Mouse (Mus musculus) testis, adult 2 months (tissue): ENCODE results near the gene Rgs10.

ENCODE experiments used
- CTCF ChIP-seq: fragments of 200-500 bp; IDR thresholded peaks from 2 replicates; pipeline ENCODE4 v1.5.1; 2012; ENCODE audit warnings: low read depth, mild to moderate bottlenecking, inconsistent platforms, low read length, moderate library complexity; ENCODE audit not compliant: control insufficient read depth, insufficient read depth, insufficient replicate concordance
- POLR2A ChIP-seq: fragments of 200-500 bp; IDR thresholded peaks from 2 replicates; pipeline ENCODE4 v1.6.1; 2012; ENCODE audit warnings: low read depth, mild to moderate bottlenecking, inconsistent platforms, low read length, moderate library complexity; ENCODE audit not compliant: control insufficient read depth

DNA sequence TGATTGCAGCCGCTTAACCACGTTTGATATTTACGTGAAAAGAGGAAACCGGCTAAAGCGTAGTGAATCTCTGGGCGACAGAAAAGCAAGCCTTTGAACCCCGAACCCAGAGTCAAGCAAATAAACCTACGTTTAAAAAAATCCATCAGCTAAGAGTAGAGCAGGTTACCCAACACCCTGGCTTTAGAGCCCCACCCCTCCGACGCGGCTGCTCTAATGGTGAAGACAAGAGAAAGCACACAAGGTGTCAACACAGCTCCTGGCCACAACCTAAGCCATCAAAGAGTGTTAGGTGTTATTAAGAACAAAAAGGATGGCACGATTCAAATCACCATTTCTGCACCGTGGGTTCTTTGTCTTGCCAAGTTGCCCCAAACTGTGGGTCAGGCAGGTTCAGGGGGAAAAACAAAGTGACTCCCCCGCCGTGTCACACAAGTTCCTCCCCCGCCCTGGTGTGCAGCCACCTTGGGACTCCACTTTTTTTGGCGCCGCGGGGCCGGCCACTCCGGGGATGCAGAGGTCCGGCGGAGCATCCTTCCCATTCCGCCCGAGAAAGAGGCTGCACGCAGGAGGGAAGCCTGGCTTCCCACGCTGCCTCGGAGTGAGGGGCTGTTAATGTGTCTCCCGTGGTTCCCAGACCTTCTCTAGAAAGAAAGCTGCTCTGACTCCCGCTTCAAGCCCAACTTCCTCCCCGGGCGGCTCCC, 1.2 kb downstream of the Rgs10 start:
- TF ChIP-seq CTCF: no peak
- TF ChIP-seq POLR2A: no peak
